Mouse (Mus musculus) embryonic fibroblast, embryonic 13.5 days (primary cell): Measurements from ENCODE around the gene AI597479.

Experiments
- CTCF ChIP-seq: IDR thresholded peaks from 2 replicates; pipeline ENCODE4 v1.5.1; 2011; ENCODE audit warnings: mild to moderate bottlenecking, control low read depth, low read length, moderate library complexity, borderline replicate concordance; ENCODE audit not compliant: insufficient read depth
- POLR2A ChIP-seq: IDR thresholded peaks from 2 replicates; pipeline ENCODE4 v1.6.1; 2011; ENCODE audit warnings: low read depth, mild to moderate bottlenecking, control low read depth, low read length, moderate library complexity

GRCm38 (mm10) chr1:43145388-43145787 is 46.9 kb downstream of the AI597479 start:
- TF ChIP-seq POLR2A, result no peak
- TF ChIP-seq CTCF, result no peak
